Mouse (Mus musculus): Measurements from ENCODE around the gene Tprkb. TPM values are rescaled to one million over a fixed set of nuclear protein-coding genes. Genes with fewer than 3 reads are reported as not detected.
A peak's percentile ranks its signal among the peaks of the same experiment; 100 is the strongest.
"Not testable (repeated sequence)": the region's sequence is repeated elsewhere in the genome, so short reads cannot be mapped to it uniquely, and the experiment has no call there.

Tprkb gene
- polyA plus RNA-seq, 1 experiment from 2014 or later: 27.8 TPM

GRCm38 (mm10) chr6:85942469-85942868 is 30.8 kb downstream of the Tprkb start:
- 93% methylated on average over 3 of the region's 3 CpGs for WGBS
- peaks cover 53% of the 10 kb centered on the region for H3K36me3 ChIP-seq (ENCODE audit: control insufficient read depth, insufficient read depth, low read length)

GRCm38 (mm10) chr6:85948549-85948948 is 36.9 kb downstream of the Tprkb start:
- no peak overlapping the region for H3K4me3 ChIP-seq (ENCODE audit: low read depth, low read length)
- no peak for DNase-seq (ENCODE audit: low spot score)
- H3K4me1 ChIP-seq (replicated peaks; ENCODE audit: control insufficient read depth, insufficient read depth, low read length): no peaks in the 10 kb centered on the region
- no peak overlapping the region for H3K4me2 ChIP-seq (ENCODE audit: low read length)
- no peak overlapping the region for H3K9ac ChIP-seq (ENCODE audit: low read length)
- H3K36me3 ChIP-seq (ENCODE audit: control insufficient read depth, insufficient read depth, low read length): peaks cover 97% of the 10 kb centered on the region
- no peak for ATAC-seq (replicated peaks; ENCODE audit: low FRiP score, low TSS enrichment, low read depth)
- H3K27ac ChIP-seq (ENCODE audit: low read depth): no peak overlapping the region
- H3K9me3 ChIP-seq (ENCODE audit: control insufficient read depth, low read length): no peaks in the 10 kb centered on the region
- WGBS: 92% methylated on average over 6 of the region's 6 CpGs
- H3K27me3 ChIP-seq (replicated peaks; ENCODE audit: control insufficient read depth, insufficient read depth, low read length): no peaks in the 10 kb centered on the region

More at GRCm38 (mm10) chr6:85942469-85942868, 30.8 kb downstream of the Tprkb start:
- Histone ChIP-seq H3K4me1 (replicated peaks; ENCODE audit: control insufficient read depth, insufficient read depth, low read length) (no peaks in the 10 kb centered on the region), H3K27me3 (replicated peaks; ENCODE audit: control insufficient read depth, insufficient read depth, low read length) (no peaks in the 10 kb centered on the region), H3K9ac (ENCODE audit: low read length) (no peak overlapping the region), H3K27ac (ENCODE audit: low read depth) (no peak overlapping the region), H3K9me3 (ENCODE audit: control insufficient read depth, low read length) (no peaks in the 10 kb centered on the region), H3K4me3 (ENCODE audit: low read depth, low read length) (no peak overlapping the region), H3K4me2 (ENCODE audit: low read length) (no peak overlapping the region)
- DNase-seq (ENCODE audit: low spot score): no peak
- ATAC-seq (replicated peaks; ENCODE audit: low FRiP score, low TSS enrichment, low read depth): no peak

GRCm38 (mm10) chr6:85957581-85957980 is 45.9 kb downstream of the Tprkb start:
- H3K4me2 ChIP-seq (ENCODE audit: low read length): no peak overlapping the region
- WGBS: 84% methylated on average over 3 of the region's 3 CpGs
- no peaks in the 10 kb centered on the region for H3K27me3 ChIP-seq (replicated peaks; ENCODE audit: control insufficient read depth, insufficient read depth, low read length)
- no peak for DNase-seq (ENCODE audit: low spot score)
- peaks cover 5% of the 10 kb centered on the region; the same call in 1 of the 2 replicates for H3K4me1 ChIP-seq (replicated peaks; ENCODE audit: control insufficient read depth, insufficient read depth, low read length)
- no peak overlapping the region for H3K27ac ChIP-seq (ENCODE audit: low read depth)
- H3K9ac ChIP-seq (ENCODE audit: low read length): no peak overlapping the region
- ATAC-seq (replicated peaks; ENCODE audit: low FRiP score, low TSS enrichment, low read depth): no peak
- no peaks in the 10 kb centered on the region for H3K9me3 ChIP-seq (ENCODE audit: control insufficient read depth, low read length)
- H3K4me3 ChIP-seq (ENCODE audit: low read depth, low read length): no peak overlapping the region
- peaks cover 61% of the 10 kb centered on the region for H3K36me3 ChIP-seq (ENCODE audit: control insufficient read depth, insufficient read depth, low read length)

- Histone ChIP-seq H3K27ac (ENCODE audit: low read depth) (peak within 1 kb of the TSS; percentile 97), H3K9me3 (ENCODE audit: control insufficient read depth, low read length) (no peaks in the 10 kb centered on the region), H3K27me3 (replicated peaks; ENCODE audit: control insufficient read depth, insufficient read depth, low read length) (no peaks in the 10 kb centered on the region), H3K4me2 (ENCODE audit: low read length) (peak within 1 kb of the TSS; percentile 68), H3K36me3 (ENCODE audit: control insufficient read depth, insufficient read depth, low read length) (peaks cover 29% of the 10 kb centered on the region), H3K9ac (ENCODE audit: low read length) (peak within 1 kb of the TSS; percentile 88), H3K4me1 (replicated peaks; ENCODE audit: control insufficient read depth, insufficient read depth, low read length) (peaks cover 5% of the 10 kb centered on the region; the same call in 1 of the 2 replicates), H3K4me3 (ENCODE audit: low read depth, low read length) (peak within 1 kb of the TSS; percentile 78)
- under 1% methylated on average over 70 of the region's 70 CpGs for WGBS
- ATAC-seq (replicated peaks; ENCODE audit: low FRiP score, low TSS enrichment, low read depth) (peak; percentile 96), DNase-seq (ENCODE audit: low spot score) (peak; percentile 94)
Observed at GRCm38 (mm10) chr6:85961101-85962091, 49.7 kb downstream of the Tprkb start, which contains the start of gene Dusp11. Gene Dusp11, minus strand, starts transcription at chr6:85961667.

GRCm38 (mm10) chr6:85966081-85966480 is 54.4 kb downstream of the Tprkb start:
- H3K27ac ChIP-seq (ENCODE audit: low read depth); DNase-seq (ENCODE audit: low spot score); H3K36me3 ChIP-seq (ENCODE audit: control insufficient read depth, insufficient read depth, low read length); H3K9ac ChIP-seq (ENCODE audit: low read length); H3K4me3 ChIP-seq (ENCODE audit: low read depth, low read length); H3K27me3 ChIP-seq (replicated peaks; ENCODE audit: control insufficient read depth, insufficient read depth, low read length); ATAC-seq (replicated peaks; ENCODE audit: low FRiP score, low TSS enrichment, low read depth); H3K9me3 ChIP-seq (ENCODE audit: control insufficient read depth, low read length); H3K4me1 ChIP-seq (replicated peaks; ENCODE audit: control insufficient read depth, insufficient read depth, low read length); H3K4me2 ChIP-seq (ENCODE audit: low read length): not testable (repeated sequence)
- 27% methylated on average over 4 of the region's 6 CpGs for WGBS

GRCm38 (mm10) chr6:85966686-85967085 is 55.0 kb downstream of the Tprkb start:
- no peaks in the 10 kb centered on the region for H3K36me3 ChIP-seq (ENCODE audit: control insufficient read depth, insufficient read depth, low read length)
- H3K4me2 ChIP-seq (ENCODE audit: low read length): no peak overlapping the region
- no peak overlapping the region for H3K4me3 ChIP-seq (ENCODE audit: low read depth, low read length)
- H3K4me1 ChIP-seq (replicated peaks; ENCODE audit: control insufficient read depth, insufficient read depth, low read length): no peaks in the 10 kb centered on the region
- no peak overlapping the region for H3K9ac ChIP-seq (ENCODE audit: low read length)
- no peak for DNase-seq (ENCODE audit: low spot score)
- ATAC-seq (replicated peaks; ENCODE audit: low FRiP score, low TSS enrichment, low read depth): no peak
- no peaks in the 10 kb centered on the region for H3K9me3 ChIP-seq (ENCODE audit: control insufficient read depth, low read length)
- no peak overlapping the region for H3K27ac ChIP-seq (ENCODE audit: low read depth)
- H3K27me3 ChIP-seq (replicated peaks; ENCODE audit: control insufficient read depth, insufficient read depth, low read length): no peaks in the 10 kb centered on the region
- 81% methylated on average over 4 of the region's 4 CpGs for WGBS

- Histone ChIP-seq H3K4me2 (ENCODE audit: low read length) (no peak overlapping the region), H3K4me3 (ENCODE audit: low read depth, low read length) (no peak overlapping the region), H3K27me3 (replicated peaks; ENCODE audit: control insufficient read depth, insufficient read depth, low read length) (no peaks in the 10 kb centered on the region), H3K9me3 (ENCODE audit: control insufficient read depth, low read length) (no peaks in the 10 kb centered on the region), H3K27ac (ENCODE audit: low read depth) (no peak overlapping the region), H3K9ac (ENCODE audit: low read length) (no peak overlapping the region), H3K36me3 (ENCODE audit: control insufficient read depth, insufficient read depth, low read length) (no peaks in the 10 kb centered on the region), H3K4me1 (replicated peaks; ENCODE audit: control insufficient read depth, insufficient read depth, low read length) (0 out of 2 replicates have a peak, but pooled peaks cover 3% of the 10 kb centered on the region)
- ATAC-seq (replicated peaks; ENCODE audit: low FRiP score, low TSS enrichment, low read depth) (no peak), DNase-seq (ENCODE audit: low spot score) (no peak)
- 72% methylated on average over 2 of the region's 2 CpGs for WGBS
Observed at GRCm38 (mm10) chr6:85969889-85970288, 58.2 kb downstream of the Tprkb start.

GRCm38 (mm10) chr6:85972699-85973098 is 61.0 kb downstream of the Tprkb start:
- ATAC-seq (replicated peaks; ENCODE audit: low FRiP score, low TSS enrichment, low read depth) (no peak), DNase-seq (ENCODE audit: low spot score) (no peak)
- Histone ChIP-seq H3K4me2 (ENCODE audit: low read length) (no peak overlapping the region), H3K36me3 (ENCODE audit: control insufficient read depth, insufficient read depth, low read length) (no peaks in the 10 kb centered on the region), H3K9ac (ENCODE audit: low read length) (no peak overlapping the region), H3K27me3 (replicated peaks; ENCODE audit: control insufficient read depth, insufficient read depth, low read length) (no peaks in the 10 kb centered on the region), H3K4me3 (ENCODE audit: low read depth, low read length) (no peak overlapping the region), H3K9me3 (ENCODE audit: control insufficient read depth, low read length) (no peaks in the 10 kb centered on the region), H3K4me1 (replicated peaks; ENCODE audit: control insufficient read depth, insufficient read depth, low read length) (0 out of 2 replicates have a peak, but pooled peaks cover 3% of the 10 kb centered on the region), H3K27ac (ENCODE audit: low read depth) (0 out of 2 replicates have a peak overlapping the region, but pooled peaks have one; percentile 19)
- 54% methylated on average over 3 of the region's 3 CpGs for WGBS
